Mouse (Mus musculus) lung, adult 2 months (tissue): ENCODE data around the gene Vti1a.

ENCODE experiments used
- CTCF ChIP-seq: fragments of 200-500 bp; IDR thresholded peaks from 2 replicates; pipeline ENCODE4 v1.5.1; 2011; ENCODE audit warnings: mild to moderate bottlenecking, low read length, control low read depth; ENCODE audit not compliant: insufficient read depth
- POLR2A ChIP-seq: fragments of 200-500 bp; IDR thresholded peaks from 2 replicates; pipeline ENCODE4 v1.6.1; 2011; ENCODE audit warnings: low read depth, mild to moderate bottlenecking, control low read depth, low read length, borderline replicate concordance; ENCODE audit errors: extremely low read depth

GRCm38 (mm10) chr19:55295556-55295955, 20.5 kb upstream of the Vti1a start:
- no peak for TF ChIP-seq POLR2A
- no peak for TF ChIP-seq CTCF
